Mouse (Mus musculus) induced T-regulatory cell, adult 2 months (primary cell): ENCODE results near the gene Kdm6b.
A peak's percentile ranks its signal among the peaks of the same experiment; 100 is the strongest.

Experiments
- DNase-seq: peaks from one replicate; pipeline ENCODE4 v3.0.0-alpha.2; 2012; ENCODE audit warnings: low read depth

Gene Kdm6b

DNA sequence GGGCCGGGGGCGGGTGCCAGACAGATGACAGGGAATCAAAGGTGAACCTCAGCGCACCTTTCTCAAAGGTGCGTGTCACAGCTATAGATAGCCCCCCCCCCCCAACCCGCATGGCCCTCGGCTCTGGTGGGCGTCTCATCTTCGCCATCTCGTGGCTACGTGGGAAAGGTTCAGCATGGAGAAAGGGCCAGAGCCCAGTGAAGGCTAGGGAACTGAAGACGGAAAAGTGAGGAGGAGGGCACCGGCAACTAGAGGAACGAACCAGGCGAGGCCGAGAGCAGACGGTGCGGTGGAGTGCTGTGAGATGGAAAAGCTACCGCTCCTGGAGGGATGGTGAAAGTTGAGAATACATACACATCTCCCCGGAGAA is 6.0 kb upstream of the Kdm6b start:
- no peak for DNase-seq

GRCm38 (mm10) chr11:69418481-69419442 is 5.3 kb upstream of the Kdm6b start:
- DNase-seq = peak; percentile 93

- DNase-seq = peak; percentile 81
Measured at GRCm38 (mm10) chr11:69417449-69418384, 4.2 kb upstream of the Kdm6b start.

GRCm38 (mm10) chr11:69416921-69417448 is 3.5 kb upstream of the Kdm6b start:
- peak; percentile 41 for DNase-seq

GRCm38 (mm10) chr11:69416509-69416908 is 3.0 kb upstream of the Kdm6b start:
- no peak for DNase-seq

GRCm38 (mm10) chr11:69415668-69416451 is 2.4 kb upstream of the Kdm6b start:
- peak; percentile 59 for DNase-seq

DNA sequence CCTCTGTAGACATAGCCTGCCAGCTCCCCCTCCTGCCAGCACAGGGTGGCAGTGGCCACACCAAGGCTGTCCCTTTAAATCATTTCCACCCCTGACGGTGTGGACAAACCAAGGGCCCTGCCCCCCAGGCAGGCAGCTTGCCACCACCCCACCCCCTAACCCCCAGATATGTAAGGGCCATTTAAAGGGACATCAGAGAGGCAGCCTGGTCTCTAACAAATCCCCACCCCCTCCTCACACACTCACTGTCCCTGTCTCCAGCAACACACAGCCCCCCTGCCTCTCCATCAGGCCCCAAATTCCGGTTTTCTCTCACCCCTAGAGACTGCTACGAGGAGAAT is 1.8 kb upstream of the Kdm6b start:
- peak; percentile 47 for DNase-seq

- peak; percentile 39 for DNase-seq
Measured at GRCm38 (mm10) chr11:69414421-69415326, 1.2 kb upstream of the Kdm6b start.

DNA sequence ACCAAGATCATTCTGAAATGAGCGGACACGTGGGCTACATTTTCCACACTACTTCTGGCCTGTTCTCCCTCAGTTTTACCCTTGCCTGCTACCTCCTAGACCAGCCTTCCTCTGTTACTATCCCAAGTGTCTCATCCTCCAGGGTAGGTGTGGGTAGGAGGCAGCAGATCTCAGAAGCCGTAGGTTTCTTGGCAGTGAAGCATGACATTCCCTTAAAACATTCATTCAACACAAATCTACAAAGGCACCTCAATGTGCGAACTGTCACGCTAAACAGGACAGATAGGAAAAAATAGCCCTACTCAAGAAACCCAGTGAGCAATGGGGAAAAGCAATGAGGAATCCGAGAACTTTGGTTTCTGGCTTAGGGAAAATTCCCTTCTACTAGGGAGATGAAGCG is 927 bp downstream of the Kdm6b start:
- peak; percentile 25 for DNase-seq

DNA sequence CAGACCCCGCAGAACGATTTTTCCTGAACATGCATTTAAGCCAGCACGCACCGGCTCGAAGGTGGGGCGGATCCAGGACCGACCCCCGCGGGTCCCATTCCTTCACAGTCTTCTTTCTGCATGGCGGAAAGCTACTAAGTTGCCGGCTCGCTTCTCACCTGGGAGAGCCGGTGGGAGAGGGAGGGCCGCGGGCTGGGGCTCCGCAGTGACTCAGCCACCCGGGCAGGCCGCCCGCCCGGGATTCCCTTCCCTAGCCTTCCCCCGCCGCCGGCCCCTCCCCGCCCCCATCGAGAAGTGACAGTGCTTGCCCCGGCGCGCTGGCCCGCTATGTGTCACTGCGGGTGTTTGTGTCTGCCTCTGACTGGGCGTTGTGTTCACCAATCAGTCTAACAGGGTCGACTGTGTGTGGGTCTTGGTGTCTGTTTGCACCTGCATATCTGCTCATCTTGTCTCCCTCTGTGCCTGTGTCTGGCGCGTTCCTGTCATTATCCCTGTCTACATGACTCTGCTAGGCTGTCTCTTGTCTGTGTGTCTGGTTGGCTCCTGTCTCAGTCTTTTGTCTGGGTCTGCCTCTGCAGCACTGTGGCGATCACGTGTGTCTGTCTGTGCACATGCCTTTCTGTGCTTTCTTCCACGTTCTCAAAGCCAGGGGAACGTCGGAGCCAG is 1.8 kb downstream of the Kdm6b start:
- peak; percentile 91 for DNase-seq

GRCm38 (mm10) chr11:69411073-69411535 is 2.4 kb downstream of the Kdm6b start:
- DNase-seq = peak; percentile 93

- peak; percentile 97 for DNase-seq
Measured at GRCm38 (mm10) chr11:69410310-69411072, 3.0 kb downstream of the Kdm6b start.

DNA sequence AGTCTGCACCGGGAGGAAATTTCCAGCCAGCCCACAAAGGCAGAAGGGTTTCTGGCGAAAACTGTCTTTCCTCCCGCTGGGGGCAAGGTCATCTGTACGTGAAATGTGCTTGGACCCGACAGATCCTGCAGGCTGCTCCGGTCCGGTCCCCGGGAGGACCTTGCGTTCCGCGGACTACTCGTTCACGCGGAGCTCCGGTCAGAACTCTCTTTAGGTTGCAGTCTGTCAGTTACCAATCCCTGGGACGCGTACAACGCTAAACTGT is 3.5 kb downstream of the Kdm6b start:
- no peak for DNase-seq

DNA sequence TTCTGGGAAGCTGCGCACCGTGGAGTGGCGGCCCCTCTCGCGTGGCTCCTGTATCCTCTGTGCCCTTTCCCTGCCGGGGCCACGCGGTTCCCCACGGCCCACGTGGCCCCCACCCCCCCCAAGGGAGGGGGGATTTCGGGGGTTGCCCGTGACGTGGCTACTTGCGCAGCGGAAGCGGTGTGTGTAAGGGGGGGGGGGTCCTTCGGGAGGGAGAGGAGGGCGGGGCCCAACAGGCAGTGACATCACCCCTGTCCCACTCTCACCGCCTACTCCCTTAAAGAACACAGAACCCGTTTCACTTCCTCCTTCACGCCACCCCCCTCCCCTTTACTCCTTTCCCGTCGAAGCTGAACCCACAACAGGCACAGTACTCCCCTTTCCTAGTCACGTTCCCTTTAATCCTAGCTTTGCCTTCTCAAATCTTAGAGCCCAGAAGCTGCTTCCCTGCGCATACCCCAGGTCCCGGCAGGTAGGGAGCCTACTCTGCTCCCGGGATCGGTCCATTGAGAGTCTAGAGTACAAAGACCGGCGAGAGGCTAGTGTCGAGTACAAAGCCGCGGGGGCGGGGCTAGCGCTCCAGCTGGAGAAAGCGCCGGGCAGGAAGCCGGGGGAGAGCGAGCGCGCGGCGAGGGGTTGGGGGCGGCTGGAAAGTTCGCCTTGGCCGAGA is 4.0 kb downstream of the Kdm6b start:
- peak; percentile 96 for DNase-seq

GRCm38 (mm10) chr11:69408541-69409377 is 4.7 kb downstream of the Kdm6b start:
- DNase-seq = peak; percentile 95

GRCm38 (mm10) chr11:69407724-69408004 is 5.8 kb downstream of the Kdm6b start:
- no peak for DNase-seq

GRCm38 (mm10) chr11:69406867-69407723 is 6.4 kb downstream of the Kdm6b start:
- no peak for DNase-seq
